Mouse (Mus musculus) testis, adult 10 weeks (tissue): ENCODE measurements around the gene Prdx6. TPM values are rescaled to one million over a fixed set of nuclear protein-coding genes. Genes with fewer than 3 reads are reported as not detected.

Experiments used
- polyA plus RNA-seq: library from polyadenylated mRNA; stranded (reverse); fragments of 350-450 nt; fragmentation: Illumina TruSeq; extraction: RNeasy Lipid Tissue Mini Kit (QIAGEN cat#74804); gene quantifications from one replicate; pipeline ENCODE4 v1.2.3, GENCODE M21; 2014; ENCODE audit warnings: low read depth, low replicate concordance

Prdx6 gene
- polyA plus RNA-seq, result 119 TPM

DNA sequence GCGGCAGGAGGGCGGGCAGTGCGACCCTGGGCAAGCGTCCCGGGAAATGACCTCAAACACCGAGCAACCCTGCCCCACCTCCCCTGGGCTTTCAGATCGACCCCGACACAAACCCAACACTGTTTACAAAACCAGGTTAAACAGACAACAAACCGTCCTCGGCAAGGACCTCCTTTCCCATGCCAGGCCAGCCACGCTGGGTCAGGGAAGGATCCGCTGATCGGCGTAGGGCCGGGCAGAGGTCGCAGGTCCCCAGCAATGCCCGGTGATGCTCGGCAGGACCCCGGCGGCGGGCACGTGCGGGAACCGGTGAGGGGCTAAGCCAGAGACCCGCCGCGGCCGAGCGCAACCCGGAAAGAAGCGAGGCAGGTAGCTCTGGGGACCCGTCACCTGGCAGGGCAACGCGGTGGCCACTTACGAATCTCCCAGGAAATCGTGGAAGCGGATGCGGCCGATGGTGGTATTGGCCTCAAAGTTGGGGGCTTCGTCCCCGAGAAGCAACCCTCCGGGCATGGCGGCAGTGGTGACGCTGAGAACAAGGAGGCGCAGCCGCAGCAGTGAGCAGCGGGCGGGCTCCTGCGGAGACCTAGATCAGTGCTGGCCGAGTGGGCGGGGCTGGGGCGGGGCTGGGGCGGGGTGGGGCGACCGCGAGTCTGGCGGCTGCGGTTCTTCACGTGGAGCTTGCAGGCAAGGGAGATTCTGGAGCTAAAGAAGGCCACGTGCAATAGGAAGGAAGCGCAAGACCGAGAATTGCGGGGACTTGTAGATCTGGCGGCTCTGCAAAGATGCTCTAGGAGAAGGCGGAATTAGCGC lies at the start of gene Prdx6:
Gene Prdx6, minus strand, starts transcription at position 616 of the 813 bp plus-strand sequence.

Other genes with a start within 250 kb of the Prdx6 start
- 10.5 TPM for gene Zbtb37, start 216.4 kb downstream of the Prdx6 start, polyA plus RNA-seq
- gene Dars2, start 180.6 kb downstream of the Prdx6 start, polyA plus RNA-seq, result 7.2 TPM
- gene Cenpl, start 180.5 kb downstream of the Prdx6 start, polyA plus RNA-seq, result 41.3 TPM
- 15.0 TPM for gene Klhl20, start 119.7 kb downstream of the Prdx6 start, polyA plus RNA-seq
- 64.1 TPM for gene Ankrd45, start 108.5 kb downstream of the Prdx6 start, polyA plus RNA-seq
- 285 TPM for gene Tex50, start 91.9 kb downstream of the Prdx6 start, polyA plus RNA-seq
- gene Tnfsf4, start 144.2 kb upstream of the Prdx6 start, polyA plus RNA-seq, result not detected
- 0.32 TPM for gene Tnfsf18, start 243.4 kb upstream of the Prdx6 start, polyA plus RNA-seq